Mouse (Mus musculus) kidney, adult 2 months (tissue): ENCODE results near the gene Ube2m. TPM values are rescaled to one million over a fixed set of nuclear protein-coding genes. Genes with fewer than 3 reads are reported as not detected.
A peak's percentile ranks its signal among the peaks of the same experiment; 100 is the strongest.

Source experiments
- DNase-seq: peaks from one replicate; pipeline ENCODE4 v3.0.0; 2021
- H3K27ac ChIP-seq: fragments of 200-500 bp; 2 replicates; pipeline ENCODE4 v1.5.1; 2012; ENCODE audit warnings: low read depth, low read length, control low read depth, inconsistent platforms; ENCODE audit not compliant: insufficient read depth
- H3K27me3 ChIP-seq: fragments of 200-500 bp; replicated peaks from 2 replicates; pipeline ENCODE4 v1.6.1; 2012; ENCODE audit warnings: mild to moderate bottlenecking, moderate library complexity, low read length, inconsistent platforms; ENCODE audit not compliant: control insufficient read depth, insufficient read depth
- H3K36me3 ChIP-seq: fragments of 200-500 bp; 2 replicates; pipeline ENCODE4 v1.6.1; 2012; ENCODE audit warnings: mild to moderate bottlenecking, moderate library complexity, low read length, inconsistent platforms; ENCODE audit not compliant: control insufficient read depth, insufficient read depth
- H3K4me1 ChIP-seq: fragments of 200-500 bp; 2 replicates; pipeline ENCODE4 v1.6.1; 2011; ENCODE audit warnings: low read length; ENCODE audit not compliant: control insufficient read depth, insufficient read depth
- H3K4me3 ChIP-seq: fragments of 200-500 bp; 2 replicates; pipeline ENCODE4 v1.5.1; 2011; ENCODE audit warnings: mild to moderate bottlenecking, low read depth, low read length, control low read depth; ENCODE audit not compliant: insufficient read depth
- CTCF ChIP-seq: fragments of 200-500 bp; conservative IDR thresholded peaks from 2 replicates; pipeline ENCODE4 v1.5.1; 2011; ENCODE audit warnings: low read depth, mild to moderate bottlenecking, control low read depth, low read length, moderate library complexity, mixed read lengths; ENCODE audit not compliant: insufficient read depth, insufficient read length
- POLR2A ChIP-seq: fragments of 200-500 bp; IDR thresholded peaks from one replicate; pipeline ENCODE4 v1.6.1; 2011; ENCODE audit warnings: low read depth, low read length, control low read depth
- WGBS: fragments of 180-500 bp; shearing (Covaris S2); methylation state at CpG from one replicate; pipeline ENCODE4 v1.1.7; 2018; 5-methylcytosine and 5-hydroxymethylcytosine counted together
- polyA plus RNA-seq: library from polyadenylated mRNA; depleted of rRNA; stranded (reverse); fragments of >200 nt; gene quantifications from 2 replicates; pipeline ENCODE4 v1.2.3, GENCODE M21; 2012

The Ube2m gene
- polyA plus RNA-seq, 1 experiment: 249 TPM

DNA sequence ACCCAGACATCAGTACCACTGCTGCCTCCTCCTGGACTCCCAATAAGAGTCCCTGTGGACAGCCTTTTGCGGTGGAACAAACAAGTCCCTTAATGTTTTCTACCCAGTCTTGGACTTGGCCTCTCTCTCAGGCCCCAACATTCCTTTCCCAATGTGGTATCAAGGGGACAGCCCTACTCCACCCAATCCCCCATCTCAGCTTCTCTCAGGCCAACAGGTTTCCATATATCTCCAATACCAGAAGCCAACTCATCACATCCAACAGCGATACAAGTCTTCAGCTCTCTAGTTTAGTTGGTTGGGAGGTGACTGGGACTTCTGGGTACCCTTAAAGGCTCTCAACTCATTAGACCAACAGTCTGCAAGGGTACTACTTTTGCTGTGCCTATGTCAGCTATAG is 15.4 kb upstream of the Ube2m start:
- Histone ChIP-seq H3K27ac (no peak overlapping the region), H3K4me3 (no peak overlapping the region), H3K4me1 (no peaks in the 10 kb centered on the region; the same call in 1 of the 2 replicates), H3K27me3 (no peaks in the 10 kb centered on the region), H3K36me3 (no peaks in the 10 kb centered on the region)
- DNase-seq: no peak
- WGBS: 95% methylated on average over 2 of the region's 2 CpGs
- TF ChIP-seq POLR2A (no peak), CTCF (no peak)

DNA sequence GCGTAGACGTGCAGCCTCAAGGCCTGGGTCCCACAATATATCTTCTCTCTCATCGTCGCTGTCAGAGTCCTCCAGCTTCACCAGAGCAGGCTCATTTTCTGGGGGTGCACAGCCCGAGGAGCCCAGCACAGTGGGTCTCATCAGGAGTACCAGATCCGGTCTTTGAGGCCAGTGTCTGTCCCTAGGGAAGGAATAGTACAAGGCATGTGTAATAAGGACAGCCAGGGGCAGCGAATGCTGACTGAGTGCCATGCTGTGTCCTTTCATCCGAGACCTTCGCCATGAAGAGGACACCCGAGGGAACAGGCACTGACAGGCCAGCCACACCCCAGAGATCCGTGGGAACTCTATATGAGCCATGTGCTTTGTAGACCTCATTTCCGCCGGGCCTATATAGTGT is 14.9 kb upstream of the Ube2m start:
- WGBS: 86% methylated on average over 13 of the region's 13 CpGs
- no peak overlapping the region for H3K4me3 ChIP-seq
- TF ChIP-seq CTCF (no peak), POLR2A (no peak)
- DNase-seq: no peak
- H3K27me3 ChIP-seq: no peaks in the 10 kb centered on the region
- H3K27ac ChIP-seq: no peak overlapping the region
- H3K36me3 ChIP-seq: no peaks in the 10 kb centered on the region
- H3K4me1 ChIP-seq: no peaks in the 10 kb centered on the region; the same call in 1 of the 2 replicates

DNA sequence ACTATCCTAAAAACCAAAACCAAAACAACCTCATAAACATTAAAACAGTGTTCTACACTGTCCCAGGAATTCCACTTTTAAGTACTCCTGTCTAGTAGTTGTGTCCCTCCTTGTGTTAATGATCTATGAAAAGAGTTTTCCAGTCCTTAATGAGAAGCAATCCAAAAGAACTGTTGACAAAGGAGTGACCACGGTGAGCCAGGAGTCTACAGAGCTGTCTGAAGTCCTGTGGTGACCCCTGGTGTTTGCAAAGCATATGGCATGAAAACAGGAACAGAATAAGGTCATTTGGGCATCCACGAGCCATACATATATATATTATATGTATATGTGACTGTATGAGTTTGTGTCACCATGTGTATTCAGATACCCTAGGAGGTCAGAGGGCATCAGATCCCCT is 8.0 kb upstream of the Ube2m start:
- Histone ChIP-seq H3K27me3 (no peaks in the 10 kb centered on the region), H3K4me1 (peaks cover 7% of the 10 kb centered on the region; the same call in 1 of the 2 replicates), H3K4me3 (no peak overlapping the region), H3K36me3 (no peaks in the 10 kb centered on the region), H3K27ac (no peak overlapping the region)
- 0% methylated on average over 2 of the region's 2 CpGs for WGBS
- DNase-seq: peak; percentile 86
- peak; percentile 86 for TF ChIP-seq CTCF
- TF ChIP-seq POLR2A: no peak

DNA sequence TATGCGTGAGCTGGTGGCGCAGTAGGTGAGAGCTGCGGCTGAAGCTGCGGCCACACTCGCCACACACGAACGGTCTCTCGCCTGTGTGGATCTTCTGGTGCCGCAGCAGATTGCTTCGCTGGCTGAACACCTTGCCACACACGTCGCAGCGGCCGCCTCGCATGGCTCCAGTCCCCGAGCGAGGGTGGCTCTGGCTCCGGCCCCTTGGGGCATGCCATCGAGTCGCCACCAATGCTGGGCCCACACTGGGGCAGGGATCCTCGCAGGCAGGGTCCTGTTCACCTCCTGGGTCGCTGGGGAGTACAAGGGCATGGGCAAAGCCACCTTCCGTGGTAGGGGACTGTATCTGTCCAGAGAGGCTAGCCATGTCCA is 6.2 kb upstream of the Ube2m start:
- Histone ChIP-seq H3K4me1 (peaks cover 7% of the 10 kb centered on the region), H3K27me3 (no peaks in the 10 kb centered on the region), H3K27ac (no peak overlapping the region), H3K36me3 (no peaks in the 10 kb centered on the region), H3K4me3 (peak overlapping the region; percentile 39)
- no peak for DNase-seq
- TF ChIP-seq POLR2A (no peak), CTCF (no peak)
- 9% methylated on average over 23 of the region's 23 CpGs for WGBS

DNA sequence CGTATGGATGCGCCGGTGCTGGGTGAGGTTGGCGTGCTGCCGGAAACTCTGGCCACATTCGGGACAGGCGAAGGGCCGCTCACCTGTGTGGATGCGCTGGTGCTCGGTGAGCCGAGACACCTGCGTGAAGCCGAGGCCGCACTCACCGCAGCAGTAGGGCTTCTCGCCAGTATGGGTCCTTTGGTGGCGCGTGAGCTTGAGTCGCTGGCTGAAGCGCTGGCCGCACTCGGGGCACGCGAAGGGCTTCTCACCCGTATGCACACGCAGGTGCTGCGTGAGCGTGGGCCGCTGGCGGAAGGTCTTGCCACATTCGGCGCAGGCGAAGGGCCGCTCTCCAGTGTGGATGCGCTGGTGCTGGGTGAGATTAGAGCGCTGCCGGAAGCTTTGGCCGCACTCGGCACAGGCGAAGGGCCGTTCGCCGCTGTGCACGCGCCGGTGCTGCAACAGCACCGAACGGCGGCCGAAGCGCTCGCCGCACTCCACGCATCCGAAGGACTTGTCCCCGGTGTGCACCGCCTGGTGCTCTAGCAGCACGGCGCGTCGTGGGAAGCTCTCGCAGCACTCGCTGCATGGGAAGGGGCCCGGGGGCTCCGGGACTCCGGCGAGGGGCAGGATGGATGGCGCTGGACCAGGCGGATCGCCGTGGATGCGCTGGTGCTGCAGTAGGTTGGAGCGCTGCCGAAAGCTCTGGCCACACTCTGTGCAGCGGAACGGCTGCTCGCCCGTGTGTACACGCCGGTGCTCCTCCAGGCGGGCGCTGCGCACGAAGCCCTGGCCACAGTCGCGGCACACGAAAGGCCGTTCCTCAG is 5.6 kb upstream of the Ube2m start:
- Histone ChIP-seq H3K36me3 (no peaks in the 10 kb centered on the region), H3K27ac (no peak overlapping the region), H3K27me3 (no peaks in the 10 kb centered on the region), H3K4me1 (peaks cover 11% of the 10 kb centered on the region), H3K4me3 (peak overlapping the region; percentile 39)
- DNase-seq: peak; percentile 26
- no peak for TF ChIP-seq POLR2A
- no peak for TF ChIP-seq CTCF
- 8% methylated on average over 88 of the region's 88 CpGs for WGBS

DNA sequence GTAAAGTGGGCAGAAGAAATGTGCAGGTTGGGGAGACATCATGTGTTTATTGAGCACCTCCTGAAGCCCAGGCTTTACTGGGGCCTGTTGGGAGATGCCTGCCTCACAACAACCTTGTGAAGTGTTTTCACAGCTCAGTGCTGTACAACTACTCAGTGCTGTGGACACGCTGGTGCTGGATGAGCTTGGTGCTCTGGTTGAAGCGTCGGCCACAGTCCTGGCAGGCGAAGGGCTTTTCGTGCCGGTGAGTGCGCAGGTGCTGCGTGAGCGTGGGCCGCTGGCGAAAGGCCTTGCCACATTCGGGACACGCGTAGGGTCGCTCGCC is 5.0 kb upstream of the Ube2m start:
- WGBS: 63% methylated on average over 16 of the region's 16 CpGs
- TF ChIP-seq CTCF: no peak
- TF ChIP-seq POLR2A: no peak
- H3K4me1 ChIP-seq: peaks cover 12% of the 10 kb centered on the region
- H3K36me3 ChIP-seq: no peaks in the 10 kb centered on the region
- H3K4me3 ChIP-seq: no peak overlapping the region
- H3K27me3 ChIP-seq: no peaks in the 10 kb centered on the region
- DNase-seq: no peak
- H3K27ac ChIP-seq: no peak overlapping the region

DNA sequence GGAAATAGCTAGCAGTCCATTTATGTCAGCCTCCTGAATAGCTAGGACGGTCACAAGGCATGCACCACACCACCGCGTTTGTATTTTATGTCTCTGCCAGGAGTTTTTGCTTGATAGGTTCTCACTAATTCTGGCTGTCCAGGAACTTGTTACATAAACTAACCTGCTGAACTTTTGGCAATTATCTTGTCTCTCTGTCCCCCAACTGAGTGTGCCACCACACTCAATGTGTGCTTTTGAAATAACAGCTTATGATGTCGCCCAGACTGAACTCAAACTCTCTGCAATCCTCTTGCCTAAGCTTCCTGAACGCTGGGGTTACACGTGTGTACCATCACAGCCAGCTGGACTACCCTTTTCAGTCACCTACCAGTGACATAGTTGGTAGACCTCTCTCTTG is 4.4 kb upstream of the Ube2m start:
- DNase-seq: no peak
- Histone ChIP-seq H3K4me1 (peaks cover 12% of the 10 kb centered on the region), H3K36me3 (no peaks in the 10 kb centered on the region), H3K4me3 (no peak overlapping the region), H3K27ac (no peak overlapping the region), H3K27me3 (no peaks in the 10 kb centered on the region)
- TF ChIP-seq POLR2A (no peak), CTCF (no peak)
- 71% methylated on average over 6 of the region's 6 CpGs for WGBS
